Mouse (Mus musculus) right cerebral cortex, adult 18-20 months (tissue): Measurements from ENCODE around the gene Ccar1.
"Not testable (repeated sequence)": the region's sequence is repeated elsewhere in the genome, so short reads cannot be mapped to it uniquely, and the experiment has no call there.

Experiments used
- DNase-seq: peaks from one replicate; pipeline ENCODE4 v3.0.0; 2022; ENCODE audit warnings: mixed read lengths

Ccar1 gene

DNA sequence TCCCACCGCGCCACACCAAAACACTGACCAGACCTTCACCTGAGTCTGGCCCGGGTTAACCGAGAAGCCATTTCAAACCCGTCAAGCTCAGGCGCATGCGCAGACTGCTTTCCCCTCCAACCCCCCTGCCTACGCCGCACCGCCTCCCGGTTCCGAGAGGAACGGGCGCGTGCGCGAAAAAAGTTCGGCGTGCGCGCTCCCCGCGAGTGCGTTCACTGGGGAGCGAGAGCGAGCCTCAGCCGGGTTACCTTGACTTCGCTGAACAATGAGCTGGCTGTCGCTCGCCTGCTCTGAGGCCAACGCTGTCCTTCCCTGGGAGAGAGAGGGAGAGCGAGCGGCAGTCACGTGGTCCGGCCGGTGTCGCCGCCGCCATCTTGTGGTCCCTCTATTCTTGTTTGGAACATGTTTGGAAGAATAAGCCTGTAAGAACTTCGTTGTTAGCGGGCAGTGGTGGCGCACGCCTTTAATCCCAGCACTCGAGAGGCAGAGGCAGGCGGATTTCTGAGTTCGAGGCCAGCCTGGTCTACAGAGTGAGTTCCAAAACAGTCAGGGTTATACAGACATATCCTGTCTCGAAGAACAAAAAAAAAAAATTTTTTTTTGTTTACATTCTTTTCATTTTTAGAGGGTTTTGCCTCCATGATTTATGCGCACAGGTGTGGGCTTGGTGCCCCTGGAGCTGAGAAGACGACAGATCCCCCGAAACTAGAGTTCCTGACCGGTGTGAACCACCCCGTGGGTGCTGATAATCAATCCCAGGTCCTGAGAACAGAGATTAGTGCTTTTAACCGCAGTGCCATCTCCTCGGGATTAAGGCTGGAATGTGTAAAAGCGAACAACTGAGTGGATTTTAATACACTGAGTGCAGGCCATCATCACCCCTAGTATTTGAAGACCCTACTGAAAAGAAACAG is at the start of gene Ccar1:
Gene Ccar1, minus strand, starts transcription at position 110 of the 914 bp plus-strand sequence.
- DNase-seq = peak; percentile 98

DNA sequence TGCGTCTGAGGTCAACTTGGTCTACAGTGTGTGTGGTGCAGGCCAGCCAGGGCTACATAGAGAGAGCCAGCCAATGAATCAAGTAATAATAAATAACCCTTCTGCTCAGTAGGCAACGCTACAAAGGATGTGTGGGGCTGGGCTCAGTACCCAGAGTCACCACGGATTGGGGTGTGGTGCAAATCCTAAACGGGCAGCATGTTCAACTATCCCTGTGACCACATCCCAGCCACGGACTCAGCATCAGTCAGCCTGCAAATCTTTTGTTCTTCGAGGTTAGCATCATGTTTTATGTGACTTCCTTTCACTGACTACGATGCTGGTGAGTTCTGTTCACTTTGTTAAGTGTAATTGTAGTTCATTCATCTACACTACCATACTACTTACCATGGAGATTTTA is 48.6 kb upstream of the Ccar1 start:
- DNase-seq = no peak

DNA sequence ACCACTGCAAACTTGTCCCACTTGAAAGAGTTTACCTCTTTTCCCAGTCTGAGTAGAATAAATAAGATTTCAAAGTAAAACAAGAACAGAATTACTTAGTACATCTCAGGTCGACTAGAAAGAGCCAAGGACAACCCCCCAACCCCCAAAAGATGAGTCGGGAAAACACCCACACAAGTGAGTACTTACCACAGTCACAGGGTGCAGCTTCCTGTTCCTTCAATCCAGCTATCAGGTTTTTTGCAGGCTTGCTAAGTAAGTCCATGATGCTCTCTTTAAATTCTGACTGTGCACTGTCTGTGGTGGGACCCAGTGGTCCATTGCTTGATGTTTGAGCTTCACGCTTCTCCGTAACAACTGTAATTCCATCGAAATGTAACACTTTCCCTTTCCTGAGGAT is 45.9 kb upstream of the Ccar1 start:
- no peak for DNase-seq

DNA sequence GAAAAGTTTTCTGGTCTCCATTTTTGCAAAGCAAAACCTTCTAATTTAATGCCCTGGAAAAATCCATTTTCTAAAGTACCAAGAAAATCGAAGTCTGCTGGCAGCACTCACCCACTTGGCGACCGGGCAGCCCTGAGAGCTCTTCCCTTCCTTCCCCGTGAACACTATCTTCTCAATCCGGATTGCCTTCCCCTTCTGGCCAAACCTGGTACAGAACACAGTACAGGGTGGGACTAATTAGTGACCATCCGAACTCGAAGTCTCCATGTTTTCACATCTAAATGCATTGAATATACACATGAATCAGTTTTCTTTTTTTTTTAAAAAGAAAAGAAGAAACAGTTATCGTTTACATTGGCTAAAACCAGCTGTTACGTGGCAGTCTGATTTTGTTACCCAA is 40.7 kb upstream of the Ccar1 start:
- DNase-seq = no peak

DNA sequence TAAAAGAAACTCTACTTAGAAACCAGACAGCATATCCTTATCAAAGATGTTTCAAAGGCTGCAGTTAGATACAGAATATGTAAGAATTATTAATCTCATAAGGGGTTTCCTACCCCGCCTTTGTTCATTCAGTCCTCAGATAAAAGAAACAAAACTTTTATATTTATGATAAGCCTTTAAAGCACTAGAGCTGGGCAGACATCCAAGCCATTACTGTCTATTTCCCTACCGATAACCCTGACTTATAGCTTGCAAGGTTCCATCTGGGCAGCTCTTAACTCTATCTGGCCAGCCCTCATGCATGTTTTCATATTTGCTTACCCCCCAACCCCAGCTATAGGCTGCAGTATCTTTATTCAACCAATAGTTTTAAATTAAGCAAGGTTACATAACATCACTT is 39.5 kb upstream of the Ccar1 start:
- DNase-seq = no peak

DNA sequence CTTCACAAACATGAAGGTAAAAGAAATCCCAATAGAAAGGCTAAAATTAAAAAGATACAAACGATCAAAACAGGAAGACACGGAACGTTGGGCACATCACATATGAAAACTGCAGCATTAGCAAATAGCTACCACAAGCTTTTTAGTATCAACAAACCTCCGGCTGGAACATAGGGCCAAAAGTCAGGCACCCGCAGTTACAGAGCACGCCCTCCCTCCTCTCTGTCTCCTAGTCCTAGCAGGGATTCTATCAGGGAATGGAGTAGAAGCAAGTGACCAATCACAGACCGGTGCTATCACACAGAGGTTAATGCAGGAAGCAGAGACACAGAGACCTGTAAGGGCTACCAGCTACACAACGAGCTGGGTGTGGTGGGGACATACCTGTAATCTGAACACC is 32.4 kb upstream of the Ccar1 start:
- DNase-seq = no peak

DNA sequence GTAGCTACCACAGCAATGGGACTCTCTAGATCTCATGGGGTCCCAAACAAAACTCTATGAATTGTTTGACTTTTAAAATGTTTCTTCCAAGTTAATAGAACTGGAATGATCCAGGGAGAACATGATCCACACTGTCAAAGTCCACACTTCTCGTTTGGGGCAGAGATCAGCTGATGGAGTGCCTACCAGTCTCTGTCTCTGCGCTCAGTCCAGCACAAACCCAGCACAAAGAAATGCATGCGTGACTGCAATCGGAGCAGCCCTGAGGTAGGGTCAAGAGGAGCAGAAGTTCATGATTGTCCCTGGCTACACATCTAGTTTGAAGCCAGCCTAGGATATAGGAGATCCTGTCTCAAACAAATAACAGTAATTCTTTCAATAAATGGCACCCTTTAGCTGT is 31.3 kb upstream of the Ccar1 start:
- no peak for DNase-seq

DNA sequence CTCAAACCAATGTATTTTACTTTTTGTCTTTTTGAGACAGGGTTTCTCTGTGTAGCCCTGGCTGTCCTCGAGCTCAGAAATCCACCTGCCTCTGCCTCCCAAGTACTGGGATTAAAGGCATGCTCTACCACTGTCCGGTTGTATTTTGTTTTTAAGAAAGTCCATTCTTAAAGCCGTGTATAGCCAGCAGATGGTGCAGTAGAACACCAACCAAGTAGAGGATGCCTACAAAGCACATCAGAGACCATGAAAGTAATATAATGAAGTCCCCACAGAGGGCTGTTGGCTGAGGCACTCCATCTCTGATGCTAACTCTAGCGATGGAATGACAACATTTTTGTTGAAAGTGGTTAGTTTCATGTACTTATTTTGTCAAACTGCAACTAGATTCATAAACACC is 17.9 kb upstream of the Ccar1 start:
- DNase-seq = no peak

DNA sequence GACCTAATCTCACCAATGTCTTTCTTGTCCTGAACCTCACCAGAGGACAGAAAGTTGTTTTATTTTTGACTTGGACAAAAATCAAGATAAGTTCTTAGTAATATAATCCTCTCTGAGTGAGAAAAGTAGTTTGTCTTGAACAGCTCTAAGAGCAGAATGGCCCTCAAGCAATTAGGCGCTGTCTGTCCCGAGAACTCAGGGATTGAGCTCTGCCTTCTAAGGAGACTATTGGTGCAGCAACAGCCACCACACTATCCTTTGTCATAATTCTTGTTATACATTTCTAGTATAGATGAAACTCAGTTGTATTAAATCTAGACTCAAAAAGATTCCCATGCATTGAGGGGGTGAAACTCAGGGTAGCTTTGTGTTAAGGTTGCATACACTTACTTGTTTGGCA is 16.7 kb upstream of the Ccar1 start:
- DNase-seq = no peak

DNA sequence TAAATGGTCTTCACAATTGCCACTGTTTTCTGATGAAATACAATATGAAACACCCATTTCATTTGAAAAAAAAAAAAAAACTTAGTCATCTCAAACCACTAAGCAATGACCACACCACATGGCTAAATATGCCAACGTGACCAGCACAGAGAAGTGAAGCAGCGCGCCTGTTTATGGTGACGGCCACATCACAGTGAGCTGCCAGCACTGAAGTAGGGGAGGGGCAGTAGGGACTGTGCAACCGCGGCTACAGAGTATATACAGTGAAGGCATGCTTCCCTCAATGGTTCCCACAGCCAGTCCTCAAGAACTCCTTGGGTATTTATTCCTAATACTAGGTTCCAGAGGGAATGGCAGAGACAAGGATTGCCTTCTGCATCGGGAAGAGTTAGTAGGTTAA is 16.2 kb upstream of the Ccar1 start:
- no peak for DNase-seq

DNA sequence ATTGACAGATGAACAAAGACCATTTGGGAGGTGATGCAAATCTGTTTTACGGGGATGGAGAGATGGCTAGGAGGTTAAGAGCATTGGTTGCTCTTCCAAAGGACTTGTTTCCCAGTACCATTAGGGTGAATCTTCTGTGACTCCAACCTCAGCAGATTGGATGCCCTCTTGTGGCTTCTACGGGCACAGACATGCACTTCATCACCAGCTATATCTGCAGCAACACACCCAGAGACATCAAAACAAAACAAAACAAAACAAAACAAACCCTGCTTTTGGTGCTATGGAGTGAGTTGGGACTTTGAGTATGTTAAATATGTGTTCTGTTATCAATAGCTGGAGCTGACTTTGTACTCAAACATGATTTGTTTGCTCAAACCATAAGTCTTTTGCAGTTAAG is 12.0 kb upstream of the Ccar1 start:
- DNase-seq = no peak

DNA sequence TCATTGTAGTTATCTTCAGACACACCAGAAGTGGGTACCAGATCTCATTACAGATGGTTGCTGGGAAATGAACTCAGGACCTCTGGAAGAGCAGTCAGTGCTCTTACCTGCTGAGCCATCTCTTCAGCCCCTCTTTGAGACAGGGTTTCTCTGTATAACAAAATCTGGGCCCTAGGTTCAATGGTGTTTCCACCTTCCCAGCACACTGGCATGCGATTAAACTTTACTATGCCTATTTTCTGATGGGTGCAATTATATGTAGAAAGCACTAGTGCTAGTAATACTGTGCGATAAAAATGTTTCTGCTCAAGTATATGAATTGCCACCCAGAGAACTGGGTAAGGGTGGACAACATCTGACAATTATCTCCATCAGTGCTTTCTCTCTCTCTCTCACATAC is 11.2 kb upstream of the Ccar1 start:
- no peak for DNase-seq

DNA sequence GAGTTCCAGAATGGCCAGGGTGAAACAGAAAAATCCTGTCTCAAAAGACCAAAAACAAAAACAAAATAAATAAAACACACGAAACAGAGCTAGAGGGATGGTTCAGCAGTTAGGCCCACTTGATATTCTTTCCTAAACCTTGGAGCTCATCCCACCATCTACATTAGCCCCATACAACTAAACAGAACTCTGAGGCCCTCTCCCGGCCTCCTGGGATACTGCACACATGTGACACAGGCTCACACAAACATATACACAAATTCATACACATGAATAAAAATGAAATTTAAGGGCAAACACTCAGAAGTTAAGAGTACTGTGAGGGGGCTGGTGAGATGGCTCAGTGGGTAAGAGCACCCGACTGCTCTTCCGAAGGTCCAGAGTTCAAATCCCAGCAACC is 2.1 kb upstream of the Ccar1 start:
- DNase-seq = no peak

DNA sequence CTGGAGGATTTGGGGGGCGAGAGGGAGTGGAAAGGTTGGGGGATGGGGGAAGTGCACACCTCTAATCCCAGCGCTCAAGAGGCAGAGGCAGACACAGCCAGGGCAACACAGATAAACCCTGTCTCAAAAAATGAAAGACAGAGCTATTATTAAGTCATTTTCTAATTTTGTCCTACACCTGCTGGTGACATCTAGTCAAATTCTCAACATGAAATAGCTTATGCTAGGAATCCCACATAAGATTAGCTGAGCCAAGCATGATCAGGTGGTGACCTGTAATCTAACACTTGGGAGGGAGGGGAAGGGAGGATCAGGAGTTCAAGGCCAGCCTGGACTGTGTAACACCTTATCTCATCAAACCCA is 986 bp upstream of the Ccar1 start:
- no peak for DNase-seq

DNA sequence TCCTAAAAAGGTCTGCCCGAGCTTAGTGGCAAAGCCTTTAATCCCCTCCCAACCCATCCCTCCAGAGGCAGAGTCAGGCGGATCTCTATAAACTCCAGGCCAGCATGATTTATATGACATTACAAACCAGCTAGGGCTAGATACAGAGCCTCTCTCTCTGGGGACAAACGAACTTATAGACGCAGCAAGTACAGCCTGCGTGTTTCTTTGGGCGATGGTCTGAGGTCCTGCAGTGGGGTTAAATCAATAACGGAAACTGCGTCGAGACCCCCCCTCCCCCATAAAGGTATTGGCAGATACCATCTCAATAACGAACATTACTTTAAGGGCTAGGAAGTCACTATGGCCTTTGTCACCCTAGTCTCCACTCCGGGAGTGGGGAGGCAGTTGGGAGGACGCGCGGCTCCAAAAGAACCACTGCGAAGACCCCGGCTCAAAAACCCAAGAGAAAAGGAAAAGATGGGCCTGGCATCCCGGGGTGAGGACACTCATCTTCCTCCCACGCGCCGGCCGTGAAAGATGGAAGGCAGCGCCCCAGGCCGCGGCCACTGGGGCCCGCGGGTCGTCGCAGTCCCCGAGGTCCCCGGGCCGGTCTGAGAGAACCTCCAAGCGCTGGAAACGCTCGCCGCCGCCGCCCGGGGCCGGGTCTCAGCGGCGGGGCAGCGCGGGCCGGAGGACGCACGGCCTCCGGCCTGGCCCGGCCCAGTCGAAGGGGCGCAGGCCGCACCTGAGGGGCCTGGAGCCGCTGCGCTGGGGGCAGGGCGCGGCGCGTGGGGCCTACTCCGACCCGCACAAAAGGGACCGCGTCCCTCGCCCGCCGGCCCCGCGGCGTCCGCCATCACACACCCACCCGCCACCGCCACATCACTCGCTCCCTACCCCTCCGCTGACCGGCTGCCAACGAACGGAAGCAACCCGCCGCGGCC is 572 bp downstream of the Ccar1 start:
- peak; percentile 19 for DNase-seq

DNA sequence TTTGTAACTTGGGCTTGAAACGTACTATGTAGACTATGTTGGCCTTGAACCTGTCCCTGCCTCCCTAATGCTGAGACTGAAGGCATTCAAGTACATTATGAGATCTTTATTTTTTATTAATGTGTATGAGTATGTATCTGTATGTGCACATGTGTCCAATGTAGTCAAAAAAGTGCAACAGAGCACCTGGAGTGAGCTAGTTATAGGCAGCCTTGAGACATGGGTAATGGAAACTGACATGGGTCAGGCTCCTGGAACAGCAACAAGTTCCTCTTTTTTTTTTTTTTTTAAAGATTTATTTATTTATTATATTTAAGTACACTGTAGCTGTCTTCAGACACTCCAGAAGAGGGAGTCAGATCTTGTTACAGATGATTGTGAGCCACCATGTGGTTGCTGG is 10.3 kb downstream of the Ccar1 start:
- not testable (repeated sequence) for DNase-seq

DNA sequence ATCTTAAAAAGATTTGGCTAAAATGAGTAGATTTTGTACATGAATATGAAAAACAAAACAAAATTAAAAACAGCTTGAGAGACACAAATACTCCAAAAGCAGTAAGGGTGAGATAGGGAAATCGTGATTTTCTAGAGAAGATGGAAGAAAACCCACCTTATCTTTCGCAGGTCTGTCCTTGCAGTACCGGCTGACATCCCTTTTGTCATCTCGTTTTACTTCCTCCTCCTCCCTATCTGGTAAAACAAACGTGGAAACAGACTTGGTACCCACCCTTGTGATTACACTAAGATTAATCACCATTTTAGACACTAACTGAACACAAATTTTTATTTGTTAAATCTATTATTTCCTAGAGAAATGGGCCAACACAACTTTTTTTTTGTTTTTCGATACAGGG is 41.3 kb downstream of the Ccar1 start:
- no peak for DNase-seq

DNA sequence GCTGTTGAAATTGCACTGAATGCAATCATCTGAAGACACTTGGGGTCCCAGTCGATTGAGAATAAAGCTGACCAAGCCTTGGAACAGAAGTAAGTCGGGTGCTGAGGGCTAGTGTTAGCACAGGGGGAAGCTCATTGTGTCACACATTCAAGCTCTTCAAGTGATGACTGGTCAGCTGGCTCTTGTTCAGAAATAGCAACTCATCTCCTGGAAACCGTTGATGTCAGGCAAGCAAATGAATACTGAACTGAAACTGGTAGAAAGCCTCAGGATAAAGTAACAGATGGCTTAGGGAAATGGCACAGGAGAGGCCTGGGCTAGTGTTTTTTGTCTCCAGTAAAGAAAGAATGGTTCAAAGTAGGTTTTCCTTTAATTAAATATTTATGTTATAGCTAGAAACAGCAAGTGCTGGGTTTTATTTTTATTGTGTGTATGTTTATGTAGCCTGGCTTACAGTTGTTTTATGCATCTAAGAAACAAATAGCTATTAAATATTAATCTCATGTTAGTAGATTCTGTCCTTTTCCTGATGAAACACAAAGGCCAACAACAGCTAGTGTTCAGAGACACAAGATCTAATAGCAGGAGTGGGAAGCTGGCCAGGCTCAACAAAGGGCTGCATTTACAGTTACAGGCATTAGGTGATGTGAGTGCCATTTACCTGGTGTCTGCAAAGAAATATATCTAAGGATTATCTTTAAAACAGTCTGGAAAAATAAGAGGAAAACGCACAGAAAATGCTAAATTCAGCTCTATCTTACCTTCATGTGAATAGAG is 51.9 kb downstream of the Ccar1 start:
- DNase-seq = no peak

DNA sequence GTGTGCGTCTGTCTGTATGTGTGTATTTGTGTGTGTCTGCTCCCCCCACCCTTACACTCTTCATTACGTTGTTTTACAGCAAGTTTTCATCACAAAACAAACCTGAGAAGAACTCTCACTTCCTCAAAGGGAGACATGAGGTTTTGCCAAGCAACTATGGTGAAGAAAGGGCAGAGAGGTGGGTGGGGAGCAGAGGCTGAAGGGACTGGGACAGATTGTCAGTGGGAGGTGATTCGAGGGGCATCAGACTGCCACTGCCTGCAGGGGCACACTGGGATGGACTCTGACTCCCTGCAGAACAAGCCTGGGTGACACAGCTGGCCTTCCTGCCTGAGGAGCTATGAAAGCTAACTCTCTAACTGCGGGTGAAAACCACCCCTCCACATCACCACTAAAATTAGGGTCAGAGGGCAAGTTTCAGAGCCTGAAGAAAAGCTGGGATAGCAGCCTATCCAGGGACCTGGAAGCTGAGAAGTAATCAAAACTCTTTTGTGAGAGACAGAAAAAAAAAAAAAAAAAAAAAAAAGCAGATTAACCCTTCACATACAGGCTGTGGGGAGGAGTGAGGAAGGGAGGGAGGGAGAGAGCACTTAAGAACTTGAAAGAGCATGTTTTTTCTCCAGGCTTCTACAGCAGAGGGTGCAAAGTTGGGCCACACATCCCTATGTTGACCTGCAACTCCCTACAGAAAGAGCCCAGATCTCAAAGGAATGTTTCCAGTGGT is 55.0 kb downstream of the Ccar1 start:
- DNase-seq = no peak

DNA sequence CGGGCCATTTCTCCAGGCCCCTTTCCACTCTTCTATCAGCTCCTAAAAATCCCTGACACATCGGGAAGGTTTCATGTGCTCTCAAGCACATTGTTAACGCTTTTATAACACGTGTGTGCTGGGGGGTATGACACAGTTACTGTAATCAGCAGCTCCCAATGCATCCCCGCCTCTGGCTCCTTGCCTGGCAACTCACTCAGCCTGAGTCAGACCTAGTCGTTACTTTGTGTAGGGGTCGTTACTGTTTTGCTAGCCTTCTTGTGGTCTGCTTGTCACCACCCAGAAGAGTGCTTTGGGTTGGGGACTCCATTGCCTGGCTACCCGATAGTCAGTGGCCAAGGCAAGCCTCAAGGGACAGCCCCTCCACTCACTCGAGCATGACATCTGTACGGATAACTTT is 61.3 kb downstream of the Ccar1 start:
- DNase-seq = no peak

DNA sequence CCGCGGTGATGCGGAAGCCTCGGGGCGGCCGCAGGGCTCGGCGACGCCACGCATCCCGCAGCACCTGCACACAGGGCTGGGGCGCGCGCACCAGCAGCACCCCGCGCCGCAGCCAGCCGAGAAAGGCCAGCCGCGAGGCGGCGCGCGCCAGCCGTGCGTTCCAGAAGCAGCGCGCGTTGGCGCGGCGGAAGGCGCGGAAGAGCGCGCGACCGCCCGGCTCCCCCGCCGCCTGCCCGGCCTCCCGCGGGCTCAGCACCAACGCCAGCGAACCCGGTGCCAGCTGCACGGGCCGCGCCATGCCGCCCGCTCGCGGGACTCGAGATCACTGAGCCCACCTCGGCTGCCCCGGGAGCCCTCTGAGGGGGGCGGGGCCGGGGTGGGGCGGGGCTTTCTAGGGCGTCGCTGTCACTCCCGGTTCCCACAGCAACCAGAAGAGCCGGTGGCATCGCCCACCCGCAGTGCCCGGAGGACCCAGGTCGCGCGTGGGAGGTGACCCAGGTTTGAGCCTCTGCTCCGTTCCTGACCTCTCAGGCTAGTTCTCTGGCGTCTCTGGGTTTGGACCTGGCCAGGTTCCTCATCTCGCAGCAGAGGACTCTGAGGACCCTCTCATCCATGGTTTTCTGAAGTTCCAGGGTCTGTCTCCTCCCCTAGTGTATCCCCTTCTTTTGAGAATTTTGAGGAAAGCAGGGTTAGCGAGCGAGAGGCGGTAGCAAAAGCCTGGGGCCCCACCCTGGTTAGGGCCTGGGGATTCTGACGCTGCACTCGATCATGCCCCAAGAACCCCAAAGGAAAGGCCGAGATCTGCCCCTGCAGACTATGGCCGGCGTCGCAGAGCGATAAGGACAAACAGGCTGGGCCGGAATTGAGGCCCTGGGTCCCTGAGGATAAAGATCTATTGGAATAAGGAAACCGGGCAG is 66.1 kb downstream of the Ccar1 start, which contains the start of gene Stox1:
Gene Stox1, minus strand, starts transcription at position 358 of the 917 bp plus-strand sequence.
- peak; percentile 72 for DNase-seq
